Mouse (Mus musculus): ENCODE measurements around the gene Gimap4. TPM values are rescaled to one million over a fixed set of nuclear protein-coding genes. Genes with fewer than 3 reads are reported as not detected.

Gimap4 gene
- total RNA-seq, 1 experiment, result 0.67 TPM

- Histone ChIP-seq H3K4me1 (ENCODE audit: control insufficient read depth in 2 of 2, insufficient read depth in 2 of 2, low read length in 2 of 2, poor library complexity in 1 of 2) (no peaks in the 10 kb centered on the region), H3K4me3 (ENCODE audit: insufficient read depth in 1 of 2, low read depth in 1 of 2, low read length in 2 of 2, poor library complexity in 1 of 2, severe bottlenecking in 1 of 2) (no peak within 1 kb of the TSS), H3K27ac (ENCODE audit: insufficient read depth, low read depth, low read length, poor library complexity, severe bottlenecking) (no peak within 1 kb of the TSS), H3K36me3 (ENCODE audit: control insufficient read depth, insufficient read depth, low read length, poor library complexity, severe bottlenecking) (no peaks in the 10 kb centered on the region), H3K9ac (ENCODE audit: insufficient read depth, low read depth, low read length, poor library complexity, severe bottlenecking) (no peak within 1 kb of the TSS), H3K9me3 (ENCODE audit: control insufficient read depth, insufficient read depth, low read depth, low read length) (no peaks in the 10 kb centered on the region)
- DNase-seq (ENCODE audit: low read depth, low spot score), result no peak
- in situ Hi-C loops (cut with MboI; ENCODE audit: low sequenced_read_pairs in 2 of 2, unreplicated experiment in 2 of 2), result no loop called here
- TF ChIP-seq HCFC1 (IDR thresholded peaks at IDR 0.05; ENCODE audit: borderline replicate concordance, insufficient read depth, low read length) (no peak), MAFK (IDR thresholded peaks at IDR 0.05; ENCODE audit: insufficient read depth, low read depth, low read length) (no peak), ZC3H11A (IDR thresholded peaks at IDR 0.05; ENCODE audit: borderline replicate concordance, low read depth, low read length) (no peak), ZNF384 (IDR thresholded peaks at IDR 0.05; ENCODE audit: low read depth, low read length) (no peak), CHD2 (IDR thresholded peaks at IDR 0.05; ENCODE audit: low read depth, low read length) (no peak)
Measured at GRCm38 (mm10) chr6:48718455-48718854, 34.1 kb downstream of the Gimap4 start, which contains the start of the genes Gm28053 and Gimap7. Gene Gm28053, plus strand, starts transcription at chr6:48718607. Gene Gimap7, plus strand, starts transcription at chr6:48718621.

DNA sequence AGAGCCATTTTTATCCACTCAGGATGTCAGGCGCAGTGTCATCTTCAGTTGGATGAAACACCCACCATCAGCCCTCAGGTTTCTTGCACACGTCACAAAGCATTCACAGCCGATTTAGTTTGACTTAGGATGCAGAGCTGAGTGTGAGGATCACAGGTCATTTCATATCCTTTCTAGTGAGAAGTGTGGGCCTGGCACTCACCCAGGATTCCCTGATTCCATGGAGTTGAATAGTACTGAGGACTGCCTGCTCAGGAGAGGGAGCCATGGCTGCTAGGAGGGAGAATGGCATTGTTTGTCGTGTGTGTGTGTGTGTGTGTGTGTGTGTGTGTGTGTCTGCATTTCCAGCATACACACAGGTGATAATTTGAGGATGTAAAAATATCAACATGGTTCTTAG lies 36.0 kb downstream of the Gimap4 start:
- DNase-seq (ENCODE audit: low read depth, low spot score), result no peak
- TF ChIP-seq ZC3H11A (IDR thresholded peaks at IDR 0.05; ENCODE audit: borderline replicate concordance, low read depth, low read length) (no peak), CHD2 (IDR thresholded peaks at IDR 0.05; ENCODE audit: low read depth, low read length) (no peak), MAFK (IDR thresholded peaks at IDR 0.05; ENCODE audit: insufficient read depth, low read depth, low read length) (no peak), HCFC1 (IDR thresholded peaks at IDR 0.05; ENCODE audit: borderline replicate concordance, insufficient read depth, low read length) (no peak), ZNF384 (IDR thresholded peaks at IDR 0.05; ENCODE audit: low read depth, low read length) (no peak)
- H3K9ac ChIP-seq (ENCODE audit: insufficient read depth, low read depth, low read length, poor library complexity, severe bottlenecking), result no peak overlapping the region
- H3K9me3 ChIP-seq (ENCODE audit: control insufficient read depth, insufficient read depth, low read depth, low read length), result no peaks in the 10 kb centered on the region
- H3K4me1 ChIP-seq (ENCODE audit: control insufficient read depth in 2 of 2, insufficient read depth in 2 of 2, low read length in 2 of 2, poor library complexity in 1 of 2), result no peaks in the 10 kb centered on the region
- in situ Hi-C loops (cut with MboI; ENCODE audit: low sequenced_read_pairs in 2 of 2, unreplicated experiment in 2 of 2), result no loop called here
- H3K27ac ChIP-seq (ENCODE audit: insufficient read depth, low read depth, low read length, poor library complexity, severe bottlenecking), result no peak overlapping the region
- H3K36me3 ChIP-seq (ENCODE audit: control insufficient read depth, insufficient read depth, low read length, poor library complexity, severe bottlenecking), result no peaks in the 10 kb centered on the region
- no peak overlapping the region for H3K4me3 ChIP-seq (ENCODE audit: insufficient read depth in 1 of 2, low read depth in 1 of 2, low read length in 2 of 2, poor library complexity in 1 of 2, severe bottlenecking in 1 of 2)

GRCm38 (mm10) chr6:48723468-48723867 lies 39.1 kb downstream of the Gimap4 start:
- Histone ChIP-seq H3K9ac (ENCODE audit: insufficient read depth, low read depth, low read length, poor library complexity, severe bottlenecking) (no peak overlapping the region), H3K4me3 (ENCODE audit: insufficient read depth in 1 of 2, low read depth in 1 of 2, low read length in 2 of 2, poor library complexity in 1 of 2, severe bottlenecking in 1 of 2) (no peak overlapping the region), H3K9me3 (ENCODE audit: control insufficient read depth, insufficient read depth, low read depth, low read length) (no peaks in the 10 kb centered on the region), H3K27ac (ENCODE audit: insufficient read depth, low read depth, low read length, poor library complexity, severe bottlenecking) (no peak overlapping the region), H3K4me1 (ENCODE audit: control insufficient read depth in 2 of 2, insufficient read depth in 2 of 2, low read length in 2 of 2, poor library complexity in 1 of 2) (no peaks in the 10 kb centered on the region), H3K36me3 (ENCODE audit: control insufficient read depth, insufficient read depth, low read length, poor library complexity, severe bottlenecking) (no peaks in the 10 kb centered on the region)
- no peak for TF ChIP-seq ZNF384 (IDR thresholded peaks at IDR 0.05; ENCODE audit: low read depth, low read length)
- DNase-seq (ENCODE audit: low read depth, low spot score), result no peak
- in situ Hi-C loops (cut with MboI; ENCODE audit: low sequenced_read_pairs in 2 of 2, unreplicated experiment in 2 of 2), result no loop called here

GRCm38 (mm10) chr6:48725476-48725875 lies 41.1 kb downstream of the Gimap4 start:
- H3K4me1 ChIP-seq (ENCODE audit: control insufficient read depth in 2 of 2, insufficient read depth in 2 of 2, low read length in 2 of 2, poor library complexity in 1 of 2), result no peaks in the 10 kb centered on the region
- in situ Hi-C loops (cut with MboI; ENCODE audit: low sequenced_read_pairs in 2 of 2, unreplicated experiment in 2 of 2), result no loop called here
- no peak overlapping the region for H3K27ac ChIP-seq (ENCODE audit: insufficient read depth, low read depth, low read length, poor library complexity, severe bottlenecking)
- no peak for DNase-seq (ENCODE audit: low read depth, low spot score)
- TF ChIP-seq CHD2 (IDR thresholded peaks at IDR 0.05; ENCODE audit: low read depth, low read length) (no peak), ZC3H11A (IDR thresholded peaks at IDR 0.05; ENCODE audit: borderline replicate concordance, low read depth, low read length) (no peak), HCFC1 (IDR thresholded peaks at IDR 0.05; ENCODE audit: borderline replicate concordance, insufficient read depth, low read length) (no peak), MAFK (IDR thresholded peaks at IDR 0.05; ENCODE audit: insufficient read depth, low read depth, low read length) (no peak), ZNF384 (IDR thresholded peaks at IDR 0.05; ENCODE audit: low read depth, low read length) (no peak)
- no peaks in the 10 kb centered on the region for H3K36me3 ChIP-seq (ENCODE audit: control insufficient read depth, insufficient read depth, low read length, poor library complexity, severe bottlenecking)
- no peak overlapping the region for H3K9ac ChIP-seq (ENCODE audit: insufficient read depth, low read depth, low read length, poor library complexity, severe bottlenecking)
- H3K4me3 ChIP-seq (ENCODE audit: insufficient read depth in 1 of 2, low read depth in 1 of 2, low read length in 2 of 2, poor library complexity in 1 of 2, severe bottlenecking in 1 of 2), result no peak overlapping the region
- no peaks in the 10 kb centered on the region for H3K9me3 ChIP-seq (ENCODE audit: control insufficient read depth, insufficient read depth, low read depth, low read length)

GRCm38 (mm10) chr6:48727761-48728160 lies 43.4 kb downstream of the Gimap4 start:
- DNase-seq (ENCODE audit: low read depth, low spot score), result no peak
- no peaks in the 10 kb centered on the region for H3K9me3 ChIP-seq (ENCODE audit: control insufficient read depth, insufficient read depth, low read depth, low read length)
- H3K27ac ChIP-seq (ENCODE audit: insufficient read depth, low read depth, low read length, poor library complexity, severe bottlenecking), result no peak overlapping the region
- H3K36me3 ChIP-seq (ENCODE audit: control insufficient read depth, insufficient read depth, low read length, poor library complexity, severe bottlenecking), result no peaks in the 10 kb centered on the region
- no peak for TF ChIP-seq HCFC1 (IDR thresholded peaks at IDR 0.05; ENCODE audit: borderline replicate concordance, insufficient read depth, low read length)
- TF ChIP-seq CHD2 (IDR thresholded peaks at IDR 0.05; ENCODE audit: low read depth, low read length), result no peak
- TF ChIP-seq ZC3H11A (IDR thresholded peaks at IDR 0.05; ENCODE audit: borderline replicate concordance, low read depth, low read length), result no peak
- TF ChIP-seq ZNF384 (IDR thresholded peaks at IDR 0.05; ENCODE audit: low read depth, low read length), result no peak
- TF ChIP-seq MAFK (IDR thresholded peaks at IDR 0.05; ENCODE audit: insufficient read depth, low read depth, low read length), result no peak
- in situ Hi-C loops (cut with MboI; ENCODE audit: low sequenced_read_pairs in 2 of 2, unreplicated experiment in 2 of 2), result no loop called here
- H3K4me1 ChIP-seq (ENCODE audit: control insufficient read depth in 2 of 2, insufficient read depth in 2 of 2, low read length in 2 of 2, poor library complexity in 1 of 2), result no peaks in the 10 kb centered on the region
- H3K9ac ChIP-seq (ENCODE audit: insufficient read depth, low read depth, low read length, poor library complexity, severe bottlenecking), result no peak overlapping the region
- H3K4me3 ChIP-seq (ENCODE audit: insufficient read depth in 1 of 2, low read depth in 1 of 2, low read length in 2 of 2, poor library complexity in 1 of 2, severe bottlenecking in 1 of 2), result no peak overlapping the region

Data from ES-E14 (cell line).